In the genomic region with DNA sequence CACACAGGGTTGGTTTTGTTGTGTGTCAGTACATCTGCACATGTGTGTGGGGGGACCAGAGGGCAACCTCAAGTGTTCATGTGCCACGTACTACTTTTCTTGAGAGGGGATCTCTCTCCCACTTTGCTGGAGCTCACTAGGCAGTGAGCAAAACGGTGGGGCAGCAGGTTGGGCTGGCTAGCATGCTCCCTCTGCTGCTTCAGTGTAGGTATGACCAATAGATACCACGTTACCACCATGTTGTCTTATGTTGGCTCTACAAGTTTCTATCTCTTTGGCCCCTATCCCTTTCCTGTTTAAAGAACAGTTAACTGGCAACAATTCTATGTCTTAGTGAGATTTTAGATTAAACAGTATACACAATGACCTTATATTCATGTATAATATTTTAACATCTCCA, we compare ENCODE assay signal across 17 mouse cellular contexts. TPM values are rescaled to one million over a fixed set of nuclear protein-coding genes. Genes with fewer than 3 reads are reported as not detected.
DNase-seq lines count a peak whose midpoint lies in the region; ATAC-seq and TF ChIP-seq lines count a peak whose summit lies in the region.
"Had no signal": no experiment of that assay in that cellular context is flagged by ENCODE, and none has a peak within 500 bp of the region (broad histone marks: within the 10 kb centered on the region; RNA-seq: fewer than 3 reads in every experiment).

No protein-coding gene starts in this region.

- no peak for TF ChIP-seq POLR2A in kidney, adult 2 months (IDR thresholded peaks at IDR 0.05; ENCODE audit: low read depth, low read length)
- no peak for TF ChIP-seq POLR2A in thymus, adult 2 months (IDR thresholded peaks at IDR 0.05; ENCODE audit: control insufficient read depth, extremely low read depth, insufficient read depth, low read length, poor library complexity)

- 0 out of 2 replicates have a peak, but pooled peaks have one; percentile 10 for TF ChIP-seq CTCF in kidney, adult 2 months (conservative IDR thresholded peaks at IDR 0.05; ENCODE audit: insufficient read depth, insufficient read length, low read depth, low read length)
- no peak for TF ChIP-seq CTCF in thymus, adult 2 months (IDR thresholded peaks at IDR 0.05; ENCODE audit: borderline replicate concordance, control insufficient read depth, extremely low read depth, insufficient read depth, low read length, poor library complexity)

- no peak overlapping the region for H3K27ac ChIP-seq in kidney, adult 2 months (ENCODE audit: insufficient read depth, low read depth, low read length)
- H3K27ac ChIP-seq in thymus, adult 2 months (ENCODE audit: control insufficient read depth, insufficient read depth, low read length) = no peak overlapping the region
- H3K27ac ChIP-seq: embryonic facial prominence, embryonic 13.5 days; limb, embryonic 10.5 days; neural tube, embryonic 12.5 days had no signal

- no peak for DNase-seq in kidney, adult 2 months
- DNase-seq in kidney, adult 11 months = no peak
- DNase-seq in thymus, postnatal 14 days = peak; percentile 14
- no peak for DNase-seq in thymus, adult 2 months
- no peak for DNase-seq in heart, postnatal 36 days
- DNase-seq in cerebellum, adult 18-20 months = no peak
- DNase-seq: adrenal gland, postnatal 25 days; cerebellum, postnatal 36 days; heart, adult 11 months; heart, postnatal 10 days; kidney, postnatal 36 days; midbrain, embryonic 14.5 days had no signal

- WGBS in kidney, adult 2 months = 84% methylated on average over 3 of the region's 3 CpGs
- 93% methylated on average over 3 of the region's 3 CpGs for WGBS in thymus, adult 2 months

- H3K36me3 ChIP-seq in kidney, adult 2 months (ENCODE audit: control insufficient read depth, insufficient read depth, low read length) = peaks cover 11% of the 10 kb centered on the region; the same call in 1 of the 2 replicates
- peaks cover 26% of the 10 kb centered on the region for H3K36me3 ChIP-seq in thymus, adult 2 months (ENCODE audit: control insufficient read depth, insufficient read depth, low read length)

- H3K4me1 ChIP-seq in kidney, adult 2 months (ENCODE audit: control insufficient read depth, insufficient read depth, low read length) = peaks cover 7% of the 10 kb centered on the region; the same call in 1 of the 2 replicates
- H3K4me1 ChIP-seq in thymus, adult 2 months (replicated peaks; ENCODE audit: control insufficient read depth, insufficient read depth, low read length) = no peaks in the 10 kb centered on the region
- H3K4me1 ChIP-seq: limb, embryonic 10.5 days; neural tube, embryonic 12.5 days had no signal

- intact Hi-C loops in heart, postnatal 36 days (cut with DNase I) = no loop called here

- 0 out of 2 replicates have a peak, but pooled peaks have one; percentile 36 for ATAC-seq in common myeloid progenitor, adult 5-6 weeks (replicated peaks; ENCODE audit: low read depth, poor library complexity, severe bottlenecking)
- ATAC-seq in neutrophil, adult 5-6 weeks (ENCODE audit: extremely low read depth, insufficient number of reproducible peaks, low FRiP score, poor library complexity, severe bottlenecking) = 0 out of 2 replicates have a peak, but pooled peaks have one; percentile 26

- H3K27me3 ChIP-seq in kidney, adult 2 months (replicated peaks; ENCODE audit: control insufficient read depth, insufficient read depth, low read length) = no peaks in the 10 kb centered on the region
- no peaks in the 10 kb centered on the region for H3K27me3 ChIP-seq in thymus, adult 2 months (ENCODE audit: control insufficient read depth, insufficient read depth, low read length)
- H3K27me3 ChIP-seq: embryonic facial prominence, embryonic 13.5 days; neural tube, embryonic 12.5 days had no signal

- H3K4me3 ChIP-seq in kidney, adult 2 months (ENCODE audit: insufficient read depth, low read depth, low read length) = no peak overlapping the region
- no peak overlapping the region for H3K4me3 ChIP-seq in thymus, adult 2 months (ENCODE audit: control insufficient read depth, insufficient read depth, low read length)
- H3K4me3 ChIP-seq: embryonic facial prominence, embryonic 13.5 days; limb, embryonic 10.5 days; neural tube, embryonic 12.5 days had no signal

RNA-seq across cellular contexts. Expression of a gene that starts 48.7 kb away (rescaled TPM):
- 14.2 and 21.7 TPM in 2 replicates for polyA plus RNA-seq in kidney, adult 2 months (2012; rRNA removed)
- polyA plus RNA-seq in thymus, adult 2 months (2012; rRNA removed) = 3.7 TPM in 2 replicates
- total RNA-seq in common myeloid progenitor, adult 5-6 weeks (2017) = 37.9 and 43.3 TPM in 2 replicates
- total RNA-seq in neutrophil, adult 5-6 weeks (2017) = 93.1 and 96.5 TPM in 2 replicates
- total RNA-seq in heart, postnatal 36 days (2021) = 100 to 1,000 TPM; 212 to 232 TPM
